Mouse (Mus musculus) ES-Bruce4 (cell line): ENCODE results near the gene Prlr.

Experiments used
- CTCF ChIP-seq: IDR thresholded peaks from one replicate; pipeline ENCODE4 v1.8.1; 2011; ENCODE audit warnings: low read depth, low read length
- EP300 ChIP-seq: IDR thresholded peaks from 2 replicates; pipeline ENCODE4 v1.6.1; 2011; ENCODE audit warnings: low read depth, low read length; ENCODE audit not compliant: insufficient read depth
- POLR2A ChIP-seq: IDR thresholded peaks from one replicate; pipeline ENCODE4 v1.8.1; 2011; ENCODE audit warnings: low read length; ENCODE audit not compliant: insufficient read depth

DNA sequence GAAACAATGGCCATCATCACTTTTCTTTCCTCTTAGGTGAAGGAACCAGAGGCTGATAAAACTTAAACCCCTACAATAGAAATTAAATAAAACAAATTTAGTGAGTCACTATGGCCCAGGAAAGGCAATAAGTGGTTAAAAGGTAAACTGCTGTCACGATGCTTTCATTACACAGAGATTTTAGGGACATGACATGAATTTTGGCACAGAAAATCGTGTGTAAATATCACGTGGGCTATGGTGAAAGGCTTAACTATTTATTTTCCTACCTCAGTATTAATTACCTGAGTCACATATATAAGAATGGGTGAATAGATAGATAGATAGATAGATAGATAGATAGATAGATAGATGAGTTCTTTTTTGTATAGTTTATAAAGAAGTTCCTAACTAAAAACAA lies 86.4 kb downstream of the Prlr start:
- TF ChIP-seq POLR2A = no peak
- TF ChIP-seq CTCF = no peak
- no peak for TF ChIP-seq EP300
